Mouse (Mus musculus) thymus, adult 2 months (tissue): Measurements from ENCODE around the gene Olfr965.

Source experiments
- CTCF ChIP-seq: fragments of 200-500 bp; IDR thresholded peaks from 2 replicates; pipeline ENCODE4 v1.5.1; 2012; ENCODE audit warnings: mild to moderate bottlenecking, control low read depth, low read length, moderate library complexity, borderline replicate concordance; ENCODE audit not compliant: control insufficient read depth, poor library complexity, insufficient read depth; ENCODE audit errors: extremely low read depth
- POLR2A ChIP-seq: fragments of 200-500 bp; IDR thresholded peaks from 2 replicates; pipeline ENCODE4 v1.6.1; 2012; ENCODE audit warnings: mild to moderate bottlenecking, low read length, control low read depth, moderate library complexity; ENCODE audit not compliant: control insufficient read depth, poor library complexity, insufficient read depth; ENCODE audit errors: extremely low read depth

- TF ChIP-seq CTCF (no peak), POLR2A (no peak)
Observed at GRCm38 (mm10) chr9:39679280-39679679, 31.9 kb upstream of the Olfr965 start.
